Mouse (Mus musculus) bone marrow macrophage, adult 2 months (primary cell): Measurements from ENCODE around the gene Kcnip2.

Source experiments
- CTCF ChIP-seq: IDR thresholded peaks from 2 replicates; pipeline ENCODE4 v1.5.1; 2012; ENCODE audit warnings: low read depth, mild to moderate bottlenecking, low read length, moderate library complexity
- POLR2A ChIP-seq: IDR thresholded peaks from 2 replicates; pipeline ENCODE4 v1.6.1; 2012; ENCODE audit warnings: mild to moderate bottlenecking, low read depth, low read length, borderline replicate concordance

- TF ChIP-seq POLR2A (no peak), CTCF (no peak)
These were observed 72.8 kb downstream of the Kcnip2 start for GRCm38 (mm10) chr19:45742984-45743575.
